Mouse (Mus musculus) embryonic facial prominence, embryonic 11.5 days (tissue): Measurements from ENCODE around the gene Gm20509. TPM values are rescaled to one million over a fixed set of nuclear protein-coding genes. Genes with fewer than 3 reads are reported as not detected.

Source experiments
- ATAC-seq: fragments of 200-750 bp; cut with Nextera tagmentation; replicated peaks from 2 replicates; pipeline ENCODE4 v1.8.0; 2017; ENCODE audit warnings: low read depth; ENCODE audit not compliant: insufficient number of reproducible peaks, low FRiP score, low TSS enrichment
- DNase-seq: peaks from one replicate; pipeline ENCODE4 v3.0.0-alpha.2; 2015; ENCODE audit warnings: low spot score
- H3K27ac ChIP-seq: fragments of 300-500 bp; sonication (generic); replicated peaks from 2 replicates; pipeline ENCODE4 v1.5.1; 2014; ENCODE audit warnings: mild to moderate bottlenecking, low read depth, low read length, control low read depth
- H3K27me3 ChIP-seq: fragments of 300-500 bp; sonication (generic); 2 replicates; pipeline ENCODE4 v1.6.1; 2014; ENCODE audit warnings: mild to moderate bottlenecking, low read length, moderate library complexity, mixed read lengths; ENCODE audit not compliant: control insufficient read depth, insufficient read depth
- H3K36me3 ChIP-seq: fragments of 300-500 bp; sonication (generic); replicated peaks from 2 replicates; pipeline ENCODE4 v1.6.1; 2014; ENCODE audit warnings: low read depth, mild to moderate bottlenecking, low read length, moderate library complexity, mixed read lengths; ENCODE audit not compliant: control insufficient read depth, insufficient read depth
- H3K4me1 ChIP-seq: fragments of 300-500 bp; sonication (generic); 2 replicates; pipeline ENCODE4 v1.6.1; 2014; ENCODE audit warnings: low read length, mixed read lengths; ENCODE audit not compliant: control insufficient read depth, insufficient read depth
- H3K4me2 ChIP-seq: fragments of 300-500 bp; sonication (generic); 2 replicates; pipeline ENCODE4 v1.6.1; 2014; ENCODE audit warnings: low read depth, mild to moderate bottlenecking, control low read depth, low read length, moderate library complexity
- H3K4me3 ChIP-seq: fragments of 300-500 bp; sonication (generic); 2 replicates; pipeline ENCODE4 v1.5.1; 2014; ENCODE audit warnings: low read depth, low read length, control low read depth
- H3K9ac ChIP-seq: fragments of 300-500 bp; sonication (generic); replicated peaks from 2 replicates; pipeline ENCODE4 v1.6.1; 2014; ENCODE audit warnings: mild to moderate bottlenecking, control low read depth, low read length
- H3K9me3 ChIP-seq: fragments of 300-500 bp; sonication (generic); replicated peaks from 2 replicates; pipeline ENCODE4 v1.6.1; 2016; ENCODE audit warnings: mild to moderate bottlenecking, low read length, inconsistent platforms, mixed read lengths; ENCODE audit not compliant: control insufficient read depth
- WGBS: fragments of 180-500 bp; shearing (Covaris S2); extraction: QIAGEN DNeasy Blood & Tissue Kit; methylation state at CpG from one replicate; pipeline ENCODE4 v1.1.7; 2014; 5-methylcytosine and 5-hydroxymethylcytosine counted together
- polyA plus RNA-seq: library from polyadenylated mRNA; unstranded; fragments of >200 nt; fragmentation: Nextera tagmentation; extraction: Ambion mirVana; gene quantifications from 2 replicates; pipeline ENCODE4 v1.2.1, GENCODE M21; 2014

Gm20509 gene
- polyA plus RNA-seq, 1 experiment from 2014 or later = 0.24 TPM

GRCm38 (mm10) chr9:73165631-73166030 lies 63.4 kb downstream of the Gm20509 start:
- H3K9ac ChIP-seq = no peak overlapping the region
- no peak overlapping the region for H3K27ac ChIP-seq
- H3K4me2 ChIP-seq = no peak overlapping the region
- no peak overlapping the region for H3K4me3 ChIP-seq
- no peaks in the 10 kb centered on the region for H3K36me3 ChIP-seq
- 90% methylated on average over 4 of the region's 4 CpGs for WGBS
- no peaks in the 10 kb centered on the region for H3K27me3 ChIP-seq
- no peaks in the 10 kb centered on the region for H3K9me3 ChIP-seq
- DNase-seq (no peak), ATAC-seq (no peak)
- no peaks in the 10 kb centered on the region for H3K4me1 ChIP-seq

Other genes with a start within 250 kb of the Gm20509 start
- 10.7 and 12.7 TPM in 2 replicates for gene Pygo1, start 176.8 kb upstream of the Gm20509 start, polyA plus RNA-seq
- 1.1 and 1.5 TPM in 2 replicates for gene Dyx1c1, start 143.7 kb upstream of the Gm20509 start, polyA plus RNA-seq
- gene Gm44503, start 143.6 kb upstream of the Gm20509 start, polyA plus RNA-seq = 0.14 and 0.18 TPM in 2 replicates
- gene Ccpg1os, start 117.1 kb upstream of the Gm20509 start, polyA plus RNA-seq = 12.7 and 16.7 TPM in 2 replicates
- gene Ccpg1, start 117.0 kb upstream of the Gm20509 start, polyA plus RNA-seq = 20.1 and 21.9 TPM in 2 replicates
- 17.9 and 18.1 TPM in 2 replicates for gene Pigb, start 62.1 kb upstream of the Gm20509 start, polyA plus RNA-seq
- gene Rab27a, start 57.6 kb upstream of the Gm20509 start, polyA plus RNA-seq = 2.4 and 2.5 TPM in 2 replicates
- 0.28 TPM in 1 of 2 replicates, not detected in the other for gene Khdc3, start 634 bp upstream of the Gm20509 start, polyA plus RNA-seq
- gene Rsl24d1, start 11.0 kb downstream of the Gm20509 start, polyA plus RNA-seq = 183 and 193 TPM in 2 replicates